In genomic region chr4:114907056-114907917, GRCm38 (mm10) we compare ENCODE assay signal across 9 mouse cellular contexts. TPM values are rescaled to one million over a fixed set of nuclear protein-coding genes. Genes with fewer than 3 reads are reported as not detected.
DNase-seq lines count a peak whose midpoint lies in the region; ATAC-seq lines count a peak whose summit lies in the region.
"Had no signal": no experiment of that assay in that cellular context is flagged by ENCODE, and none has a peak within 500 bp of the region (broad histone marks: within the 10 kb centered on the region; RNA-seq: fewer than 3 reads in every experiment).

No protein-coding gene starts in this region.

- no peaks in the 10 kb centered on the region for H3K36me3 ChIP-seq in heart, embryonic 12.5 days
- H3K36me3 ChIP-seq in forebrain, embryonic 14.5 days (ENCODE audit: control insufficient read depth, insufficient read depth, low read length) = no peaks in the 10 kb centered on the region
- H3K36me3 ChIP-seq in neural tube, embryonic 15.5 days = no peaks in the 10 kb centered on the region

- no peak for ATAC-seq in heart, embryonic 12.5 days (ENCODE audit: insufficient number of reproducible peaks, low FRiP score)
- ATAC-seq in forebrain, embryonic 14.5 days = no peak
- ATAC-seq in neural tube, embryonic 15.5 days (ENCODE audit: low FRiP score) = no peak
- no peak for ATAC-seq in megakaryocyte-erythroid progenitor cell, adult 5-6 weeks (replicated peaks; ENCODE audit: low FRiP score, low TSS enrichment, poor library complexity, severe bottlenecking)

- WGBS in heart, embryonic 12.5 days = 1% methylated on average over 73 of the region's 74 CpGs
- 1% methylated on average over 73 of the region's 74 CpGs for WGBS in forebrain, embryonic 14.5 days
- WGBS in neural tube, embryonic 15.5 days = 1% methylated on average over 74 of the region's 74 CpGs

- no peak overlapping the region for H3K27ac ChIP-seq in heart, embryonic 12.5 days (ENCODE audit: poor library complexity, severe bottlenecking)
- H3K27ac ChIP-seq in forebrain, embryonic 14.5 days (ENCODE audit: low read depth, low read length) = no peak overlapping the region
- no peak overlapping the region for H3K27ac ChIP-seq in neural tube, embryonic 15.5 days (replicated peaks)

- H3K27me3 ChIP-seq in heart, embryonic 12.5 days (replicated peaks) = peaks cover 98% of the 10 kb centered on the region
- H3K27me3 ChIP-seq in forebrain, embryonic 14.5 days (replicated peaks; ENCODE audit: control insufficient read depth, insufficient read depth, low read length) = peaks cover 93% of the 10 kb centered on the region
- H3K27me3 ChIP-seq in neural tube, embryonic 15.5 days (replicated peaks) = peaks cover 90% of the 10 kb centered on the region

- H3K9me3 ChIP-seq in heart, embryonic 12.5 days (replicated peaks) = no peaks in the 10 kb centered on the region
- no peaks in the 10 kb centered on the region for H3K9me3 ChIP-seq in forebrain, embryonic 14.5 days (replicated peaks; ENCODE audit: control insufficient read depth, low read length)
- no peaks in the 10 kb centered on the region for H3K9me3 ChIP-seq in neural tube, embryonic 15.5 days (replicated peaks)

- H3K4me3 ChIP-seq in heart, embryonic 12.5 days = peak overlapping the region; percentile 68
- peak overlapping the region; percentile 39 for H3K4me3 ChIP-seq in forebrain, embryonic 14.5 days (ENCODE audit: low read depth, low read length)
- H3K4me3 ChIP-seq in neural tube, embryonic 15.5 days (replicated peaks) = peak overlapping the region; percentile 40

- DNase-seq in heart, adult 9 months (ENCODE audit: low spot score in 2 of 2) = no peak
- DNase-seq in R1 (ENCODE audit: low read depth, low spot score) = peak; percentile 46
- no peak for DNase-seq in forebrain, embryonic 14.5 days (ENCODE audit: low spot score)
- peak; percentile 53 to 64 for DNase-seq in kidney, postnatal 4 days
- DNase-seq in spleen, adult 18-20 months = no peak

- no peak overlapping the region for H3K9ac ChIP-seq in heart, embryonic 12.5 days
- no peak overlapping the region for H3K9ac ChIP-seq in forebrain, embryonic 14.5 days (ENCODE audit: low read length)
- H3K9ac ChIP-seq in neural tube, embryonic 15.5 days (replicated peaks) = peak overlapping the region; percentile 14; the same call in 1 of the 2 replicates

- peaks cover 27% of the 10 kb centered on the region for H3K4me1 ChIP-seq in heart, embryonic 12.5 days (replicated peaks)
- H3K4me1 ChIP-seq in forebrain, embryonic 14.5 days (ENCODE audit: control insufficient read depth, insufficient read depth, low read length) = peaks cover 9% of the 10 kb centered on the region
- peaks cover 22% of the 10 kb centered on the region for H3K4me1 ChIP-seq in neural tube, embryonic 15.5 days

- peak overlapping the region; percentile 98 for H3K4me2 ChIP-seq in heart, embryonic 12.5 days
- H3K4me2 ChIP-seq in forebrain, embryonic 14.5 days (ENCODE audit: low read length) = peak overlapping the region; percentile 62; the same call in 1 of the 2 replicates
- peak overlapping the region; percentile 62 for H3K4me2 ChIP-seq in neural tube, embryonic 15.5 days

RNA-seq across cellular contexts. Expression of gene Foxd2, which starts 1.4 kb away (rescaled TPM):
- polyA plus RNA-seq in heart, embryonic 12.5 days (2016; fragmentation: Nextera tagmentation; extraction: Ambion mirVana) = 0.09 TPM in 1 of 2 replicates, not detected in the other
- 0.27 and 0.38 TPM in 2 replicates for polyA plus RNA-seq in forebrain, embryonic 14.5 days (2014; fragmentation: Nextera tagmentation; extraction: Ambion mirVana)
- polyA plus RNA-seq in neural tube, embryonic 15.5 days (2015; fragmentation: Nextera tagmentation; extraction: Ambion mirVana) = 0.28 and 0.36 TPM in 2 replicates
- total RNA-seq in megakaryocyte-erythroid progenitor cell, adult 5-6 weeks (2014; fragmentation: Nextera tagmentation) = 0.09 and 0.27 TPM in 2 replicates
- 1.2 TPM in 1 of 2 replicates, not detected in the other for total RNA-seq in megakaryocyte-erythroid progenitor cell, adult 5-6 weeks (2017)

RNA-seq across cellular contexts. Expression of gene Foxe3, which starts 18.5 kb away (rescaled TPM):
- polyA plus RNA-seq in heart, embryonic 12.5 days (2016; fragmentation: Nextera tagmentation; extraction: Ambion mirVana) = not detected in 2 replicates
- polyA plus RNA-seq in forebrain, embryonic 14.5 days (2014; fragmentation: Nextera tagmentation; extraction: Ambion mirVana) = not detected in 2 replicates
- polyA plus RNA-seq in neural tube, embryonic 15.5 days (2015; fragmentation: Nextera tagmentation; extraction: Ambion mirVana) = not detected in 2 replicates
- not detected in 2 replicates for total RNA-seq in megakaryocyte-erythroid progenitor cell, adult 5-6 weeks (2014; fragmentation: Nextera tagmentation)
- total RNA-seq in megakaryocyte-erythroid progenitor cell, adult 5-6 weeks (2017) = not detected in 2 replicates
- polyA plus RNA-seq: gonadal fat pad, adult 2 months had no signal

Comparison
In these comparisons a context has a peak if more than half of its experiments do, and no peak if none do; other contexts are left out.
1. DNase-seq: peak in R1 (single experiment) and kidney, postnatal 4 days (2 of 2); none in heart, adult 9 months (0 of 2), forebrain, embryonic 14.5 days (single experiment) and spleen, adult 18-20 months (0 of 2).
2. Peak in every context shown above with its lines, with median percentiles within 50 percentile points of each other: H3K4me2 ChIP-seq and H3K4me3 ChIP-seq.